Mouse (Mus musculus) brain, embryonic 14.5 days (tissue): ENCODE results near the gene Slc7a10. TPM values are rescaled to one million over a fixed set of nuclear protein-coding genes. Genes with fewer than 3 reads are reported as not detected.
A peak's percentile ranks its signal among the peaks of the same experiment; 100 is the strongest.

Source experiments
- DNase-seq: peaks from one replicate; pipeline ENCODE4 v3.0.0-alpha.2; 2011; ENCODE audit warnings: low read depth
- CTCF ChIP-seq: fragments of 200-500 bp; IDR thresholded peaks from 2 replicates; pipeline ENCODE4 v1.5.1; 2012; ENCODE audit warnings: inconsistent platforms, mild to moderate bottlenecking, moderate library complexity, borderline replicate concordance; ENCODE audit not compliant: insufficient read depth, insufficient read length; ENCODE audit errors: extremely low read depth
- POLR2A ChIP-seq: fragments of 200-500 bp; IDR thresholded peaks from 2 replicates; pipeline ENCODE4 v1.6.1; 2012; ENCODE audit warnings: mild to moderate bottlenecking, inconsistent platforms, borderline replicate concordance; ENCODE audit not compliant: poor library complexity, insufficient read depth, insufficient read length, severe bottlenecking; ENCODE audit errors: extremely low read depth
- polyA plus RNA-seq: library from polyadenylated mRNA; depleted of rRNA; stranded (reverse); fragments of >200 nt; gene quantifications from 2 replicates; pipeline ENCODE4 v1.2.3, GENCODE M21; 2012

Gene Slc7a10
- polyA plus RNA-seq, 1 experiment: 10.1 TPM

- no peak for DNase-seq
- TF ChIP-seq POLR2A: no peak
- no peak for TF ChIP-seq CTCF
These were observed 29.4 kb upstream of the Slc7a10 start for GRCm38 (mm10) chr7:35156561-35157477.

- TF ChIP-seq CTCF (no peak), POLR2A (no peak)
- DNase-seq: no peak
These were observed 28.7 kb upstream of the Slc7a10 start for GRCm38 (mm10) chr7:35157512-35157911.

GRCm38 (mm10) chr7:35162443-35162842, 23.7 kb upstream of the Slc7a10 start:
- no peak for DNase-seq
- TF ChIP-seq POLR2A: no peak
- no peak for TF ChIP-seq CTCF

GRCm38 (mm10) chr7:35163600-35163999, 22.6 kb upstream of the Slc7a10 start:
- TF ChIP-seq CTCF (no peak), POLR2A (no peak)
- no peak for DNase-seq

- no peak for TF ChIP-seq POLR2A
- no peak for TF ChIP-seq CTCF
- DNase-seq: no peak
These were observed 22.1 kb upstream of the Slc7a10 start for GRCm38 (mm10) chr7:35164131-35164530.

GRCm38 (mm10) chr7:35166988-35167387, 19.2 kb upstream of the Slc7a10 start:
- no peak for TF ChIP-seq CTCF
- TF ChIP-seq POLR2A: no peak
- DNase-seq: no peak

- TF ChIP-seq POLR2A: no peak
- no peak for TF ChIP-seq CTCF
- DNase-seq: no peak
These were observed 18.3 kb upstream of the Slc7a10 start for GRCm38 (mm10) chr7:35167925-35168324.

GRCm38 (mm10) chr7:35169341-35169740, 16.8 kb upstream of the Slc7a10 start:
- peak; percentile 91 for TF ChIP-seq CTCF
- no peak for TF ChIP-seq POLR2A

GRCm38 (mm10) chr7:35171867-35172382, 14.3 kb upstream of the Slc7a10 start:
- TF ChIP-seq POLR2A (no peak), CTCF (peak; percentile 69)
- peak; percentile 91 for DNase-seq

More at GRCm38 (mm10) chr7:35169341-35169740, 16.8 kb upstream of the Slc7a10 start:
- peak; percentile 81 for DNase-seq

- no peak for DNase-seq
- TF ChIP-seq POLR2A: no peak
- TF ChIP-seq CTCF: no peak
These were observed 13.7 kb upstream of the Slc7a10 start for GRCm38 (mm10) chr7:35172519-35172918.

GRCm38 (mm10) chr7:35175533-35175932, 10.7 kb upstream of the Slc7a10 start:
- no peak for DNase-seq
- TF ChIP-seq CTCF (no peak), POLR2A (no peak)
